Mouse (Mus musculus) forebrain, embryonic 15.5 days (tissue): ENCODE measurements at regions not wholly inside any gene's neighbourhood (a gene's known extent, or its start where the extent isn't known, plus 50 kb on each side); places are given as distances from the start of the nearest gene placed in this dataset.

ENCODE experiments used
- ATAC-seq: fragments of 200-750 bp; cut with Nextera tagmentation; replicated peaks from 2 replicates; pipeline ENCODE4 v1.8.0; 2017; ENCODE audit warnings: mild to moderate bottlenecking, moderate TSS enrichment, moderate library complexity
- H3K27ac ChIP-seq: fragments of 300-500 bp; sonication (generic); replicated peaks from 2 replicates; pipeline ENCODE4 v1.5.1; 2015; ENCODE audit warnings: mild to moderate bottlenecking, inconsistent platforms
- H3K27me3 ChIP-seq: fragments of 300-500 bp; sonication (generic); 2 replicates; pipeline ENCODE4 v1.6.1; 2015; ENCODE audit warnings: inconsistent platforms
- H3K36me3 ChIP-seq: fragments of 300-500 bp; sonication (generic); 2 replicates; pipeline ENCODE4 v1.6.1; 2015; ENCODE audit warnings: mild to moderate bottlenecking, inconsistent platforms
- H3K4me1 ChIP-seq: fragments of 300-500 bp; sonication (generic); 2 replicates; pipeline ENCODE4 v1.6.1; 2015; ENCODE audit warnings: inconsistent platforms
- H3K4me2 ChIP-seq: fragments of 300-500 bp; sonication (generic); replicated peaks from 2 replicates; pipeline ENCODE4 v1.6.1; 2015; ENCODE audit warnings: mild to moderate bottlenecking, inconsistent platforms
- H3K4me3 ChIP-seq: fragments of 300-500 bp; sonication (generic); 2 replicates; pipeline ENCODE4 v1.5.1; 2015; ENCODE audit warnings: mild to moderate bottlenecking, inconsistent platforms
- H3K9ac ChIP-seq: fragments of 300-500 bp; sonication (generic); replicated peaks from 2 replicates; pipeline ENCODE4 v1.6.1; 2015; ENCODE audit warnings: mild to moderate bottlenecking, inconsistent platforms
- H3K9me3 ChIP-seq: fragments of 300-500 bp; sonication (generic); 2 replicates; pipeline ENCODE4 v1.6.1; 2016; ENCODE audit warnings: inconsistent platforms
- WGBS: fragments of 180-500 bp; shearing (Covaris S2); methylation state at CpG from one replicate; pipeline ENCODE4 v1.1.7; 2015; ENCODE audit warnings: mixed read lengths; 5-methylcytosine and 5-hydroxymethylcytosine counted together

DNA sequence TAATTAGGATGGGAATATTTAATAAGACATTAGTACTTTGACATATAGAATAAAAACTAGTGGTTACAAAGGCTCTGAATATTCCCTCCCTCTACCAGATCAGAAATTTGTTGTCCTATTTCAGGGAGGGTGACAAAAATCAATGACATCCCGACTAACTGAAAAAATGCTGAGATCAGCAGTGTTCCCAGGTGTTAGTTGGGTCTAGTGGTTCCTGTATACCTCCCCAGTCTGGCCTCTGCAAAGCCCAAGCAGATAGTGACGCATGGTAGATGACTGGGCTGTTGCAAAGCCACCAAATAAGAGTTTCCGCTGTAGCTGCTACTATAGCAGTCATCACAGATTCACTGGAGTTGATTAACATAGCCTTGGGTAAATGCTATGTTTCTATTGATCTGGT is 59.9 kb upstream of the Gm4791 start:
- no peaks in the 10 kb centered on the region for H3K27me3 ChIP-seq
- WGBS, result 80% methylated on average over 3 of the region's 3 CpGs
- no peaks in the 10 kb centered on the region for H3K36me3 ChIP-seq
- no peak overlapping the region for H3K27ac ChIP-seq
- no peak overlapping the region for H3K4me2 ChIP-seq
- ATAC-seq, result no peak
- H3K4me1 ChIP-seq, result no peaks in the 10 kb centered on the region
- no peaks in the 10 kb centered on the region for H3K9me3 ChIP-seq
- no peak overlapping the region for H3K4me3 ChIP-seq
- H3K9ac ChIP-seq, result no peak overlapping the region

DNA sequence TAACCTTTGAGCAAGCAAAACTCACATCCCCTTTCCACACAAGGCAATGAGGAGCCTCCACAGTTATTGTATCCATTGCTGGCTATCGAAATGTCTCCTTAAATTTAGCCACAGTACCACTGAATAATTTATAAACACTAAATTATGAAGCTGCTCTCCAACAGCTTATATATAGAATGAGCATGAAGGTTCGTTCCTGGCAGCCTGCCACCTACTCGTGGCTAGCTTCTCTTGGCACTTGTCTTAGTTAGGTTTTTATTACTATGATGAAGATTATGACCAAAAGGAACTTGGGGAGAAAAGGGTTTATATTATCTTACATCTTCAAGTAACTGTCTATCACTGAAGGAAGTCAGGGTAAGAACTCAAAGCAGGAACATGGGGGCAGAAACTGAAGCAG is 72.9 kb upstream of the Gm4791 start:
- H3K4me1 ChIP-seq, result no peaks in the 10 kb centered on the region
- H3K36me3 ChIP-seq, result no peaks in the 10 kb centered on the region
- WGBS, result 69% methylated on average over 3 of the region's 3 CpGs
- no peak overlapping the region for H3K9ac ChIP-seq
- no peaks in the 10 kb centered on the region for H3K27me3 ChIP-seq
- H3K4me3 ChIP-seq, result no peak overlapping the region
- H3K4me2 ChIP-seq, result no peak overlapping the region
- H3K9me3 ChIP-seq, result no peaks in the 10 kb centered on the region
- ATAC-seq, result no peak
- H3K27ac ChIP-seq, result no peak overlapping the region

DNA sequence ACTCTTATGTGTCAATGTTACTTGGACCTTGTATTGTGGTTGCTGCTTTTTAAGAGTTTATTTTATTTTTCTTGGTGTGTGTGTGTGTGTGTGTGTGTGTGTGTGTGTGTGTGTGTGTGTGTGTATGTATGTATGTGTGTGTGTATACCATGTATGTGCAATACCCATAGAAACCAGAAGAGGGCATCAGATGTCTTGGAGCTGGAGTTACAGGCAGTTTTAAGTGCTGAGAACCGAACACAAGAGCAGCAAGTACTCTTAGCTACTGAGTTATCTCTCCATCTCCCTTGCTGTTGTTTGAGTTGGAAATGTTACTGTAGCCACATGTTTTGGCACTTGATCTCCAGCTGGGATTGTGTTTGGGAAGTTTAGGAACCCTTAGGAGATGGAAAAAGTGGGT is 78.5 kb upstream of the Gm4791 start:
- Histone ChIP-seq H3K4me1 (no peaks in the 10 kb centered on the region), H3K4me3 (no peak overlapping the region), H3K9me3 (peaks cover 3% of the 10 kb centered on the region; the same call in 1 of the 2 replicates), H3K27me3 (no peaks in the 10 kb centered on the region), H3K27ac (no peak overlapping the region), H3K9ac (no peak overlapping the region), H3K36me3 (no peaks in the 10 kb centered on the region), H3K4me2 (no peak overlapping the region)
- WGBS, result 86% methylated on average over 1 of the region's 1 CpGs
- no peak for ATAC-seq

DNA sequence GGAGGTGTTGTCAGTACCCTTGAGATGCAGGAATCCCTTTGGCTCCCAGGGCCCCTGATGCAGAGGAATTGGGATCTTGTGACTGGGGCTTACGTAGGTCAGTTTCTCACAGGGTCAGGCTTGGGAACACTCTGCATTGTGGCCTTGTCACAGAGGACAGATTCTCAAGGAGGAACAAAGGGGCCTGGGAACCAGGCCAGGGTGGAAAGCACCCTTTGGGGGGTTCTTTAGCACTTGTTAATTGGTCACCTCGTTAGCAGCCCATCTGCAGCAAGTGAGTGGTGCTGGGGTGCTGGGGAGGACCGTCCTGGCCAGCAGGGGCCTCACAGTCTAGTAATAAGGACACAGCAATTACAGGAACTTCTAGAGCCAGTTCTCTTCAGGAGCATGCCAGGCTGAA is 85.3 kb upstream of the Gm4791 start:
- H3K4me3 ChIP-seq, result no peak overlapping the region
- peaks cover 11% of the 10 kb centered on the region for H3K4me1 ChIP-seq
- H3K4me2 ChIP-seq, result no peak overlapping the region
- H3K9me3 ChIP-seq, result no peaks in the 10 kb centered on the region
- H3K27me3 ChIP-seq, result no peaks in the 10 kb centered on the region
- H3K36me3 ChIP-seq, result no peaks in the 10 kb centered on the region
- no peak overlapping the region for H3K9ac ChIP-seq
- ATAC-seq, result peak; percentile 88
- 10% methylated on average over 3 of the region's 3 CpGs for WGBS
- H3K27ac ChIP-seq, result no peak overlapping the region

DNA sequence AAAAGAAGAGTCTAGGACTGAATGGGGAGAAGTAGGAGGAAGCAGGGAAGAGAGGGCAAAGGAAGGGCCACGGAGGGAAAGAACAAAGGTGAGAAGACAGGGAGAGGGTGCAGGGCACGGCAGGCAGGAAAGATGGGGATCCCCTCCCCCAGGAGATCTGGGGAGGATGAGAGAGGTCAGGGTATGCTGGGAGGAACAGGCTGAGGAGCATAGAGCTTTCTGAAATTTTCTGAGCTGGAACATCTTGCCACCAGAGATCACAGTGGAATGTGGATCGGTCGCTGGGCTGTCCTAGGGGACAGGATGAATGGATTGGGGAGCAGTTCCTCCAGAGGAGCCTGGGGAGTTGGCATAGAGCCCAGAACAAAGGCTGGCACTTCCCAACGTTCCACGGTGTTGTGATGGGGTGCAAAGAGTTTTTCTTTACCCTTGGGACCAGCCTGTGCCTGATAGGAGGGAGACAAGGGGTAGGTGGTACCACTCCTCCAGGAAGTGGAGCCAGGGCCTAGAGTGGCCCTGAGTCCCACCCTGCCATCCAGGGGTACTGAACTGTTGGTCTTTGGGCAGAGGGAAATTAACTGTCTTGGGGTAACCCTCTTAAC is 89.0 kb upstream of the Gm4791 start:
- Histone ChIP-seq H3K4me3 (no peak overlapping the region), H3K9me3 (no peaks in the 10 kb centered on the region), H3K36me3 (no peaks in the 10 kb centered on the region), H3K4me1 (peaks cover 11% of the 10 kb centered on the region), H3K27ac (no peak overlapping the region), H3K27me3 (no peaks in the 10 kb centered on the region), H3K9ac (no peak overlapping the region), H3K4me2 (no peak overlapping the region)
- 27% methylated on average over 6 of the region's 6 CpGs for WGBS
- ATAC-seq, result no peak

DNA sequence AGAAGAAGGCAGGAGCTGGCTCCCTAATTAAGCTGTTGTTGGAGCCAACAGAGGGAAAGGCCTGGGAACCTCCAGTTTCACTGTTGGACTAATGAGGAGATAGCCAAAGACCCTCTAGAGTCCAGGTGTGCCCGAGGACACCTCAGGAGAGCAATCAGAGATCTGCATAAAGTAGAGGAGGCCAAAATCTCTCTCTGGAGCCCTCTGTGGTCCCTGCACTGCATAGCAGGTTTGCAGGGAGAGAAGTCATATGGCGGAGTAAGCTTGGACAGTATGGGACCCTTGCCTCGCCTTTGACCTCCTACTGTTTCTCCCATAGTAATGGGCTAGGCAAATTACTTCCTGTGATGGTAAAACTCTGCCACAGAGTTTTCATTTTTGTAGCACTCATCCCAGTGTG is 93.5 kb upstream of the Gm4791 start:
- Histone ChIP-seq H3K27me3 (no peaks in the 10 kb centered on the region), H3K4me3 (no peak overlapping the region), H3K9ac (no peak overlapping the region), H3K4me2 (no peak overlapping the region), H3K4me1 (peaks cover 5% of the 10 kb centered on the region), H3K27ac (no peak overlapping the region), H3K9me3 (no peaks in the 10 kb centered on the region), H3K36me3 (no peaks in the 10 kb centered on the region)
- 89% methylated on average over 3 of the region's 3 CpGs for WGBS
- no peak for ATAC-seq

DNA sequence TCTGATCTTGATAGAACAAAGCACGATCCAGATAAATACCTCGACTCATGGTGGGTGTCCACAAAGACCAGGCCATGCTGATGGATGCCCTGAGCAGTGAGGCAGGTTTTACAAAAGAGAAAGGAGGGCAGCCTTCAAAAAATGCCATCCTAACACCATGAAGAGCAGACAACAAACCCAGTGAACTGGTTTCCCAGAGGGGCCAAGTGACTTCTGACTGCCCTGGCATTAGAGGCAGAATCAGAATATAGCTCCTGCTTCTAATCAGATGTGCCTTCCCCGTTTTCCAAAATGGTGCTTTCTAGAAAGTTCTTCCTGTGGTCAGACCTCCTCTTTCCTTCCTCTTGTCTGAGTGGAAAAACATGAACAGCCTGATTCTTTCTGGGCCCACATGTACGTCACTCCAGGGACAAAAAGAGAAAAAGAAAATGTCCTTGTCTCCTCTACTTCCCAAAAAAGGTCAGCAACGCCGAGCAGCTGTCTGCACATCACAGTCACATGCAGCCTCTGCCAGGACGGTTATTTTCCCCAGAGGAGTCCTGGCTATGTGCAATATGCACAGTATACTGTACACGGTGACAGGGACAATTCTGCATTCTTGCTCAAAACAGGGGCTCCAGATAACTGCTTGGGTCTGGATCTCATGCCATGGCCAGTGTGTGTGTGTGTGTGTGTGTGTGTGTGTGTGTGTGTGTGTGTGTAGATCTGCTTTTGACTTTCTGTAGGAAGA is 94.9 kb upstream of the Gm4791 start:
- peaks cover 12% of the 10 kb centered on the region for H3K4me1 ChIP-seq
- WGBS, result 77% methylated on average over 8 of the region's 8 CpGs

DNA sequence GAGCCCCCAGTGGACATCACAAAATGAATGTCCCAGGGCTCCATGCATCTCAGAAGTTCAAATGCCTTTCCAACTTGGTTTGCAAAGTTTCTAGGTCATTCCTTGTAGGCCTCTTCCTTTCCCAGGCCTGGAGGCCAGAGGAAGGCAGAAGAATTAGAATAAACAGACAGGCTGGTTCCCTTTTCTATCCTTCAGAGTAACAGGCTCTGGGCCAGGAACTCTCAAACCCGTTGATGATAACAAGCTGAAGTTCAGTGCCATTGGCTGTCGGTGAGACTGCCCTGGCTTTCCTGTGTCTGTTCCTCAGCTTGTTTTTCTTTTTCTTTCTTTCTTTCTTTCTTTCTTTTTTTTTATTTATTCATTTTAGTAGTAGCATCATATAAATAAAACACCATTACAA is 99.3 kb upstream of the Gm4791 start:
- Histone ChIP-seq H3K9me3 (no peaks in the 10 kb centered on the region), H3K27ac (no peak overlapping the region), H3K9ac (no peak overlapping the region), H3K4me1 (peaks cover 22% of the 10 kb centered on the region), H3K4me2 (no peak overlapping the region), H3K27me3 (no peaks in the 10 kb centered on the region), H3K36me3 (no peaks in the 10 kb centered on the region), H3K4me3 (no peak overlapping the region)
- 38% methylated on average over 2 of the region's 2 CpGs for WGBS
- no peak for ATAC-seq

More for the DNA sequence above, 94.9 kb upstream of the Gm4791 start:
- no peak overlapping the region for H3K9ac ChIP-seq
- ATAC-seq, result no peak
- H3K9me3 ChIP-seq, result no peaks in the 10 kb centered on the region
- H3K36me3 ChIP-seq, result no peaks in the 10 kb centered on the region
- H3K27me3 ChIP-seq, result no peaks in the 10 kb centered on the region
- no peak overlapping the region for H3K27ac ChIP-seq
- no peak overlapping the region for H3K4me3 ChIP-seq
- H3K4me2 ChIP-seq, result no peak overlapping the region

DNA sequence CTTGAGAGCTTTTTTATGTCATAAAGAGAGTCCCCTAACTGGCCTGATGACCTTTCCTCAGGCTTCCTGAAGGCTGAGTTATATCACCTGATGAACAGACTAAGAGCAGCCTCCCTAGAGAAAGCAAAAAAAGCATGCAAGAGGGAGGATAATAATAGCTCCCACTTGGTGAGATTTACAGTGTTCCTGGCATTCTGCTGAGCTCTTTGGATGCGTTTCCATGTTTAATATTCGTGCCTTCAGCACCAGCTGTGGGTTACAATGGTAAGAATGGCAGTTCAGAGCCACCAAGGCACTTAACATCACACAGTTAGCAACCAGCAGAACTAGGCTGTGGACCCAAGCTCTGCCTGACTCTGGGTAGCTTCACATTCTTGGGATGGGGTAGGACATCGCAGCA is 100.4 kb upstream of the Gm4791 start:
- no peak for ATAC-seq
- H3K9ac ChIP-seq, result no peak overlapping the region
- no peaks in the 10 kb centered on the region for H3K9me3 ChIP-seq
- H3K27me3 ChIP-seq, result no peaks in the 10 kb centered on the region
- WGBS, result 43% methylated on average over 3 of the region's 3 CpGs
- H3K36me3 ChIP-seq, result no peaks in the 10 kb centered on the region
- H3K4me2 ChIP-seq, result no peak overlapping the region
- H3K4me3 ChIP-seq, result no peak overlapping the region
- H3K27ac ChIP-seq, result 0 out of 2 replicates have a peak overlapping the region, but pooled peaks have one; percentile 17
- peaks cover 22% of the 10 kb centered on the region for H3K4me1 ChIP-seq

DNA sequence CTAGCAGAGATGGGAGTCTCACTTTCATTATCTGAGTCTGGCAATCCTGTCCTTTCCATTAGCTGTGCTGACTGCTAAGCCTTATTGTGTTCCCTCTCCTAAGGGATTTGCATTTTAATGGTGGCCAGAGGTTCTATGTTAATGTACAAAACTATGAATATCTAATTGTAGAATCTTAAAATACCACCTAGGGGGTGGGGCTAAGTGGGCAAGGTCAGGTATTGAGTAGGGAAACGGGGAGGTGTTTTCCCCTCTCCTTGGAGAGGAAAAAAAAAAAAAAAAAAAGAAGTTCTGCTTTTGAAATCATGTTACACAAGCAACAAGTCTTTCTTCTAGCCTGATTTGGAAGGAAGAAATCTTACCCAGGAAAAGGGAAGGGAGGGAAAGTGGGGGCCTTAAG is 106.7 kb upstream of the Gm4791 start:
- ATAC-seq, result no peak
- WGBS, result 14% methylated on average over 1 of the region's 1 CpGs
- H3K9ac ChIP-seq, result no peak overlapping the region

DNA sequence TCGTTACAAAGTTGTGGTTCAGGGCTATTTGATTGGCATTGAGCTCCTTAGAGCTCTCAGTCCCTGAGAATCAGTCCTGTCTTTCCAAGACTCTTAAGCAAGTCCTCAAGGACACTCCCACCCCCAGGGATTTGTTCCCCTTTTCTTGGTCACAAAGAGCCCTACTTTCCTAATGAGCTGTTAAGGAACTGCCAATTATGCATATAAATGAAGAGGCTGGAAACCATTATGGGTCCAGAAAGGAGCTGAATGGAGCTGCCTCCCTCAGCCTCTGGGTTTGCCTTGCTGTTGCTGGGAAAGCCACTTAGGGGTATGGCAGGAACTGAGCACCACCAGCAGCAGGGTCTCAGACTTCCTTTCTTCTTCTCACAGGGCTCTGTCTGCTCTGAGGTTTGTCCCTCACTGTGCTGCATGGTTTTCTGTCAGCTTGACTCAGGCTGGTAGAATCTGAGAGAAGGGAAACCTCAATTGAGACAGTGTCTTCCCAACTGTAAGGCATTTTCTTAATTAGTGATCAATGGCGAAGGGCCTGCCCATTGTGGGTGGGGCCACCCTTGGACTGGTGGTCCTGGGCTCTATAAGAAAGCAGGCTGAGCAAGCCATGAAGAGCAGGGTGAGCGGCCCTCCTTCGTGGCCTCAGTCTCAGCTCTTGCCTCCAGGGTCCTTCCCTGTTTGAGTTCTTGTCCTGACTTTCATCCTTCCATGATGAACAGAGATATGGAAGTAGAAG is 108.4 kb upstream of the Gm4791 start:
- Histone ChIP-seq H3K4me3 (no peak overlapping the region), H3K9ac (no peak overlapping the region), H3K36me3 (no peaks in the 10 kb centered on the region), H3K9me3 (no peaks in the 10 kb centered on the region), H3K27ac (peak overlapping the region; percentile 52), H3K27me3 (no peaks in the 10 kb centered on the region), H3K4me1 (0 out of 2 replicates have a peak, but pooled peaks cover 6% of the 10 kb centered on the region), H3K4me2 (no peak overlapping the region)
- 18% methylated on average over 4 of the region's 4 CpGs for WGBS
- ATAC-seq, result peak; percentile 81

More for the DNA sequence above, 106.7 kb upstream of the Gm4791 start:
- no peak overlapping the region for H3K4me3 ChIP-seq
- H3K36me3 ChIP-seq, result no peaks in the 10 kb centered on the region
- H3K9me3 ChIP-seq, result no peaks in the 10 kb centered on the region
- H3K27ac ChIP-seq, result no peak overlapping the region
- H3K27me3 ChIP-seq, result no peaks in the 10 kb centered on the region
- H3K4me2 ChIP-seq, result no peak overlapping the region
- H3K4me1 ChIP-seq, result 0 out of 2 replicates have a peak, but pooled peaks cover 6% of the 10 kb centered on the region

DNA sequence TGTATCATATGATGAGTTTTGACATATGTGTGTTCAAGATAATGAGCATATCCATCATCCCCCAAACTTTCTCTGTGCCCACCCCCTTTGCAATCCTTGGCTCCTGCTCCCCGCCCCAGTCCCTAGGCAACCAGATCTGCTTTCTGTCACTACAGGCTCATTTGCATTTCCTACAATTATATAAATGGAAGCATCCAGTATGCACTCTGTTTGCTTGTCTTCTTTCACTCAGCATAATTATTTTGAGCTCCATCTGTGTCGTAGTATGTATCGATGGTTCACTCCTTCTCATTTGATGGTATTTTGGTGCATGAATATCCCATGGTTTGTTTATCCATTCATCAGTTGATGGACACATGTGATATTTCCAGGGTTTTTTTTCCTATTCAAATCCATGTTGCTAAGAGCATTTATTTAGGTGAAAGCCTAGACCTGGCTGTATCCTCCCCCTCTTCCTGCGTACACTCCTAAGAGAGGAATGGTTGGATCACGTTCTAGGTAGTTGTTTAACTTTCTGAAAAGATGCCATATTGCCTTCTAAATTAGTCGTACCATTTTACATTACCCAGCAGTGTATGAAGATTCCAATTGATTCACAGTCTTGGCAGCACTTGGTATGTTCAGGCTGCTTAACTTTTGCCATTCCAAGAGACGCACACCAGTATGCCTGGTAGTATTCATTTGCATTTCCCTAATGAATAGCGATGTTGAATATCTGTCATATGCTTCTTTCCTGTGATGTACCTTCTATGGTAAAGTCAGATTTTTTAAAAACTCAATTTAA is 127.1 kb upstream of the Gm4791 start:
- Histone ChIP-seq H3K27me3 (no peaks in the 10 kb centered on the region), H3K9me3 (no peaks in the 10 kb centered on the region), H3K36me3 (no peaks in the 10 kb centered on the region), H3K4me3 (no peak overlapping the region), H3K4me1 (peaks cover 18% of the 10 kb centered on the region), H3K4me2 (no peak overlapping the region), H3K9ac (no peak overlapping the region), H3K27ac (peak overlapping the region; percentile 77)
- 40% methylated on average over 8 of the region's 8 CpGs for WGBS
- peak; percentile 97 for ATAC-seq
